Mouse (Mus musculus): Measurements from ENCODE around the gene Mapk12.
A peak's percentile ranks its signal among the peaks of the same experiment; 100 is the strongest.

Gene Mapk12

DNA sequence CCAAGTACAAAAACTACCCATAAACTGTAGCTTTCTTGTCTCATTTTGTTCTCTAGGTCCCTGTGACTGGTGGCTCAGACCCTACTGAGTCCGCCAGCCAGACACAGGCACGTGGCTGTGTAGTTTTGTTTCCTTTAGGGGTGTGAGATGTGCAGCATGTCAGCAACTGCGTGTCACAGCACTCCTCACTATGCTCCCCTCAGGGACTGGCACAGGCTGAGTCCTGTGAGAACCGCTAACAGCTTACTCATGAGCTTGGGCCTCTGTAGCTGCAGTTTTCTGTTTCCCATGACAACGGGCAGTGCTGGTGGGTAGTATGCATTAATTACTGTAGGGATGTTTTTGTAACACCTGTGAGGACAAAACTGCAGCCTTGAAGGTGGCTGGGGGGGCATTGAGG is 48.3 kb downstream of the Mapk12 start:
- DNase-seq (ENCODE audit: low spot score), result no peak

DNA sequence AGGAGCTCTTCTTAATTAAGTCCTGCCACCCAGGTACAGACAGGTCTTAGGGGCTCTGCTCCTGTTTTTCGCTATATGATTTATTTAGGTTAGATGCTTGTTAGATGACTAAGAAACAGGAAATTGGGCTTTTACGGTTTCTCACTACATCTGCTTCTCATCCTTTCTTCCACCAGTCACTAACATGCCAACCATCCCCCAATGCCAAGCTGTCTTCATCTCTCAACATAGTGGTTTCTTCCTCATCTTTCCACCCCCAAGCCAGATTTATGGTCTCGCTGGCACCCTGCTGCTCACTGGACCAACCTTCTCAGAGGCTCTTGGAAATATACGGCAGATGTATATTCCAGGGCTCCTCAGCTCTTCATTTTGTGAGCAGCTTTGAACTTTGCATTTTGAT is 49.8 kb downstream of the Mapk12 start:
- DNase-seq (ENCODE audit: low spot score), result no peak

DNA sequence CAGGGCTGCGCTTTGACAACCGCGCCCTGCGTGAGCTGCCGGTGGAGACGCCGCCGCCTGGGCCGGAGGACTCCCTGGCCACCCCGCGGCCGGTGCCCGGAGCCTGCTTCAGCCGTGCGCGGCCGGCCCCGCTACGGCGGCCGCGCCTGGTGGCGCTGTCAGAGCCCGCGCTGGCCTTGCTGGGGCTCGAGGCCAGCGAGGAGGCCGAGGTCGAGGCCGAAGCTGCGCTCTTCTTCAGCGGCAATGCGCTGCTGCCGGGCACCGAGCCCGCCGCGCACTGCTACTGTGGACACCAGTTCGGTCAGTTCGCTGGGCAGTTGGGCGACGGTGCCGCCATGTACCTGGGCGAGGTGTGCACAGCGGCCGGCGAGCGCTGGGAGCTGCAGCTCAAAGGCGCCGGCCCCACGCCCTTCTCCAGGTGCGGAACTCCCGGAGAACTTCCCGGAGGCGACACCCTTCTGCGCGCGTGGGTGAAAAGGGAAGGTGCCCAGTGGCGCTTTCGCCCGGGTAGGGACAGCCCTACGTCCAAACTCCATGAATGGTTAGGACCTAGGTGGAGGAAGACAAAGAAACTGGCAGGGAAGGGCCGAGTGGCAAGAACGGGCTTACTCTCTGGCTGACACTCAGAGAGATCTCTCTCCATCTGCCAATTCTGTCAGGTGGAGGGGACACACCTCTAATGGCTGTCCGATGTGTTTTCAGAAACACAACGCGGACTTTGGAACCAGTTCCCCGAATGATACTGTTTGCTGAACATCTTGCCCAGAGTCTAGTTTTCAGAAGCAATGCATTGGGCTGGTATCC is 51.1 kb downstream of the Mapk12 start:
- DNase-seq (ENCODE audit: low spot score), result no peak

DNA sequence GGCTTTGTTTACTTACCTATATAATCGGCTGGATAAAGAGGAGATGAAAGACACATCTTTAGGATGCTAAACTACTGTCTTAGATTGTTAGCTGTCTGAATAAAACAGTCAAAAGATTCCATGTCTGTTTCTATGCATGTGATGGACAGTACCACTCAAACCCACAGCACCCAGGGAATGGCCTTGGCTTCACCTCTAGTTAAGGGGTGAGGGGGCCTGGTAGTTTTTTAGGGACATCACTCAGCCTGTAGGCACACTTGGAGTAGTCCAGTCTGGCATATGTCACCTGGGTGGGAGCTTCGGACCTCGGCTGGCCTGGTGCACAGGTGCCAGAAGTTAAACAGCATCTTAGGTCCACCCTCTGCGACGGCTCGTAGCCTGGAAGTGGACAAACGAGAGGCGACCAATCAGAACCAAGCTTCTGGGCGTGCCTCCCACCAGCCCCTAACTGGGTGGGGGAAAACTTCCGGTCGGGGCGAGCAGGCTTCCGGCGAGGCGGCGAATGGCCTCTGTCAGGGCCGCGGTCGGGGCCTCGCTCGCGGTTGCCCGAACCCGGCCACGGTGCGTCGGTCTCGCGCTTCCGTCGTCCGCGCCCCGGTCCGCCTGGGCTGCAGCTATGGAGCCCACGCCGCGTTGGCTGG is 51.8 kb downstream of the Mapk12 start, which contains the start of gene Selenoo:
Selenoo (plus strand) TSS at position 478 of the 641 bp plus-strand sequence.
- DNase-seq (ENCODE audit: low spot score), result peak; percentile 63

DNA sequence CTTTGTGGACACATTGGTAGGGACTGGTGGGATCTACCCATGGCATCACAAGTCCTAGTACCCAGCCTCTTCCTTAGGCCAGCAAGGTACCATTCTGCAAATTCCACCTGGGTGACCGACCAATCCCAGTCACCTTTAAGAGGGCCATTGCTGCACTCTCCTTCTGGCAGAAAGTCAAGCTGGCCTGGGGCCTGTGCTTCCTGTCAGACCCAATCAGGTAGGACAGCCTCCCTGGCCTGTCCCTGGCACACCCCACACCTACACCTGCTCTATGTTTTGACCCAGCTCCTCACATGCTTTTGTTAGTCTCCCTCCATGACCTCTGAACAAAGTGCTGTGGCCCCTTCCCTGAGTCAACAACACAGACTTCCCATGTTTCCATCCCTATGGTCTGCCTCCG is 55.7 kb downstream of the Mapk12 start:
- no peak for DNase-seq (ENCODE audit: low spot score)

DNA sequence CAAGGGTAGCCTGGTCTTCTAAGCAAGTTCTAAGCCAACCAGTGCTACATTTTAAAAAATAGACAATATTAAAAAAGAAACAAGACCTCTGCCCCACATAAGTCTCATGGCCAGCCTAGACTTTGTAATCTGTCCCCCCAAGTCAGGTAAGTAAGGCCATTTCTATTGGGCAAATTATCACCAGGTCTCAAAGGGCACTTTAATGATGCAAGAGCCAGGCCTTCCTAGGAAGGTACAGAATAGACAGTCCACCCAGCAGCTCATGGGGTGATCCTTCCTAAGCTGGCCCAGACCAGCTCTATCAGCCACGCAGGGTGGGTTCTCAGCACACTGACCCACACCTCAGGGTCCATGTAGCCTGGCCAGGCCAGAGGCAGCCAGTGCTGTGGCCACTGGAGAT is 56.6 kb downstream of the Mapk12 start:
- DNase-seq (ENCODE audit: low spot score), result no peak
